Mouse (Mus musculus): ENCODE data around the gene Pcid2. TPM values are rescaled to one million over a fixed set of nuclear protein-coding genes. Genes with fewer than 3 reads are reported as not detected.

Pcid2 gene
- total RNA-seq, 1 experiment = 35.2 TPM

DNA sequence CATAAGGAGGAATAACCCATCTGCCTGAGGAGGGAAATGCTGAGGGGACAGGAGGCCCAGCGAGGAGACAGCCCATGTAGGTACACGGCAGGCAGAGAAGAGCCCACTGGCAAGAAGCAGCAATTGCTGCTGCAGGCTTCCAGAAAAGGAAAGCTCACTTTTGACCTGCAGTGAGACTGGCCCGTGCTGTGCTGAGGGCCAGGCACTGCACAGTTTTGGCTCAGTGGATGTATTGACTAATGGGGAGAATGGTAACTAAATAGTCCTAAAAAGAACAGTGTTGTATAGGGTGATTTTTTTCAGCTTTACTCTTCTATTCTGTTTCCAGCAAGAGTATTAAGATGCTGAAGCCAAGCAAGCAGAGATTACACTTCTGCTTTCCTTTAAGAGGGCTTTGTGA, 13.3 kb upstream of the Pcid2 start:
- Histone ChIP-seq H3K9me3 (ENCODE audit: control insufficient read depth, insufficient read depth, low read depth, low read length) (no peaks in the 10 kb centered on the region), H3K36me3 (ENCODE audit: control insufficient read depth, insufficient read depth, low read length, poor library complexity, severe bottlenecking) (peaks cover 4% of the 10 kb centered on the region; the same call in 1 of the 2 replicates), H3K4me3 (ENCODE audit: insufficient read depth in 1 of 2, low read depth in 1 of 2, low read length in 2 of 2, poor library complexity in 1 of 2, severe bottlenecking in 1 of 2) (no peak overlapping the region), H3K9ac (ENCODE audit: insufficient read depth, low read depth, low read length, poor library complexity, severe bottlenecking) (no peak overlapping the region), H3K4me1 (ENCODE audit: control insufficient read depth in 2 of 2, insufficient read depth in 2 of 2, low read length in 2 of 2, poor library complexity in 1 of 2) (no peaks in the 10 kb centered on the region), H3K27ac (ENCODE audit: insufficient read depth, low read depth, low read length, poor library complexity, severe bottlenecking) (peak overlapping the region; percentile 27; the same call in 1 of the 2 replicates)
- TF ChIP-seq CHD2 (IDR thresholded peaks at IDR 0.05; ENCODE audit: low read depth, low read length) = no peak
- TF ChIP-seq HCFC1 (IDR thresholded peaks at IDR 0.05; ENCODE audit: borderline replicate concordance, insufficient read depth, low read length) = no peak
- no peak for TF ChIP-seq MAFK (IDR thresholded peaks at IDR 0.05; ENCODE audit: insufficient read depth, low read depth, low read length)
- TF ChIP-seq ZC3H11A (IDR thresholded peaks at IDR 0.05; ENCODE audit: borderline replicate concordance, low read depth, low read length) = no peak
- no peak for TF ChIP-seq ZNF384 (IDR thresholded peaks at IDR 0.05; ENCODE audit: low read depth, low read length)
- DNase-seq (ENCODE audit: low read depth, low spot score) = no peak
- in situ Hi-C loops (cut with MboI; ENCODE audit: low sequenced_read_pairs in 2 of 2, unreplicated experiment in 2 of 2) = no loop called here

DNA sequence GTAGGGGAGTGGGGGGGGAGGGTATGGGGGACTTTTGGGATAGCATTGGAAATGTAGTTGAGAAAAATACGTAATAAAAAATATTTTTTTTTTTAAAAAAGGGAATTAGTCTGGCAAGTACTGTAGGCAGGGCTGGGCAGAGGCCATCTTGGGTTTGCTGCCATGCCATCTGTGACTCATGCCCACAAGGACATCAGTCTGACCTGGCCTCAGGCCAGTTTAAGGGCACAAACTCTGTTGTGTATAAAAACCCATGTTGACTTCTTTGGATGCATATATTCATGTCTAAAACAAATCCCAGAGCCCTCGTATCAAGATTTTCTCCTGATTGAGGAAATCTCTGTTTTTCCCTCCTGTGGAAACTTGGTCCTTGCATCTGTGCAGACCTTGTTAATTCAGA, 11.8 kb upstream of the Pcid2 start:
- Histone ChIP-seq H3K27ac (ENCODE audit: insufficient read depth, low read depth, low read length, poor library complexity, severe bottlenecking) (no peak overlapping the region), H3K9ac (ENCODE audit: insufficient read depth, low read depth, low read length, poor library complexity, severe bottlenecking) (no peak overlapping the region), H3K4me1 (ENCODE audit: control insufficient read depth in 2 of 2, insufficient read depth in 2 of 2, low read length in 2 of 2, poor library complexity in 1 of 2) (no peaks in the 10 kb centered on the region), H3K9me3 (ENCODE audit: control insufficient read depth, insufficient read depth, low read depth, low read length) (no peaks in the 10 kb centered on the region), H3K36me3 (ENCODE audit: control insufficient read depth, insufficient read depth, low read length, poor library complexity, severe bottlenecking) (peaks cover 4% of the 10 kb centered on the region; the same call in 1 of the 2 replicates), H3K4me3 (ENCODE audit: insufficient read depth in 1 of 2, low read depth in 1 of 2, low read length in 2 of 2, poor library complexity in 1 of 2, severe bottlenecking in 1 of 2) (no peak overlapping the region)
- DNase-seq (ENCODE audit: low read depth, low spot score) = no peak
- TF ChIP-seq MAFK (IDR thresholded peaks at IDR 0.05; ENCODE audit: insufficient read depth, low read depth, low read length) (no peak), ZC3H11A (IDR thresholded peaks at IDR 0.05; ENCODE audit: borderline replicate concordance, low read depth, low read length) (no peak), HCFC1 (IDR thresholded peaks at IDR 0.05; ENCODE audit: borderline replicate concordance, insufficient read depth, low read length) (no peak), CHD2 (IDR thresholded peaks at IDR 0.05; ENCODE audit: low read depth, low read length) (no peak), ZNF384 (IDR thresholded peaks at IDR 0.05; ENCODE audit: low read depth, low read length) (no peak)
- in situ Hi-C loops (cut with MboI; ENCODE audit: low sequenced_read_pairs in 2 of 2, unreplicated experiment in 2 of 2) = no loop called here

DNA sequence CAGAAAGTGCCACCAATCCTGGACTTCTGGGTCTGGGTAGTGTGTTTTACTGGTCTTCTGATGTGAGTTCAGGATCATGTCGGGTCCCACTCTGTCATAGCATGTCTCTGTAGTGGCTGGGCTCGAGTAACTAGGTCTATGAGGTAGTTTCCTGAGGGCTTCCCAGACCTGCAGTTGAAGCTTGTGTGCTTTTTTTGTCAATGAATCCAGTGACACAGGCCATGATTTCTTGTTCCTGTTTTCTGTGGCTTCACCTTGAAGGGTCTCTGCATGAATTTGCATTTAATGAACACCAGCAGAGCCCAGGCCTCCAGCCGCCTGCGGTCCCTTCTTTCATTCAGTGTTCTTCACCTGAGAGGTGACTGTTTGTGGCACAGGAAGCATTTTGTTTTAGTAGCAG, 8.0 kb upstream of the Pcid2 start:
- in situ Hi-C loops (cut with MboI; ENCODE audit: low sequenced_read_pairs in 2 of 2, unreplicated experiment in 2 of 2) = no loop called here
- TF ChIP-seq CHD2 (IDR thresholded peaks at IDR 0.05; ENCODE audit: low read depth, low read length) = no peak
- TF ChIP-seq ZNF384 (IDR thresholded peaks at IDR 0.05; ENCODE audit: low read depth, low read length) = no peak
- no peak for TF ChIP-seq ZC3H11A (IDR thresholded peaks at IDR 0.05; ENCODE audit: borderline replicate concordance, low read depth, low read length)
- TF ChIP-seq MAFK (IDR thresholded peaks at IDR 0.05; ENCODE audit: insufficient read depth, low read depth, low read length) = no peak
- no peak for TF ChIP-seq HCFC1 (IDR thresholded peaks at IDR 0.05; ENCODE audit: borderline replicate concordance, insufficient read depth, low read length)
- DNase-seq (ENCODE audit: low read depth, low spot score) = no peak
- H3K36me3 ChIP-seq (ENCODE audit: control insufficient read depth, insufficient read depth, low read length, poor library complexity, severe bottlenecking) = peaks cover 4% of the 10 kb centered on the region; the same call in 1 of the 2 replicates
- H3K27ac ChIP-seq (ENCODE audit: insufficient read depth, low read depth, low read length, poor library complexity, severe bottlenecking) = no peak overlapping the region
- H3K9me3 ChIP-seq (ENCODE audit: control insufficient read depth, insufficient read depth, low read depth, low read length) = no peaks in the 10 kb centered on the region
- H3K4me3 ChIP-seq (ENCODE audit: insufficient read depth in 1 of 2, low read depth in 1 of 2, low read length in 2 of 2, poor library complexity in 1 of 2, severe bottlenecking in 1 of 2) = no peak overlapping the region
- no peak overlapping the region for H3K9ac ChIP-seq (ENCODE audit: insufficient read depth, low read depth, low read length, poor library complexity, severe bottlenecking)
- H3K4me1 ChIP-seq (ENCODE audit: control insufficient read depth in 2 of 2, insufficient read depth in 2 of 2, low read length in 2 of 2, poor library complexity in 1 of 2) = no peaks in the 10 kb centered on the region

DNA sequence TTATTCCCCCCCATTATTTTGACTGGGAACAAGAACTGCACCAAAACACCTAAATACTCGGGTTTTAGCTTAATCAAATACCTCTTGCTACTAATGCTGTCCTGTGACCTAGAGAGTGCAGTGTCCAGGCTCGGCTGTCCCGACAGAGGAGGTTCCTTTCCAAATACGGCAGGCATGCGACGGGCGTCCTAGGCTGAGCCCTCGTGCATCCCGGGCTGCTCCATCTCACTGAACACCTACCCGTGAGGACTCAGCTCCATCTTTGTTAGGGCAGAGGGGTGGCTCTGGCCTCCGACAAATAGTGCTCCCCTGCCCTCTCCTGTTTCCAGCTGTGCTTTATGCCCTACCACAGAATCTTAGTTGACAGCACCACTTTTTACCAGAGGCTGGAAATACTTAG, 6.7 kb upstream of the Pcid2 start:
- in situ Hi-C loops (cut with MboI; ENCODE audit: low sequenced_read_pairs in 2 of 2, unreplicated experiment in 2 of 2) = no loop called here
- no peaks in the 10 kb centered on the region for H3K4me1 ChIP-seq (ENCODE audit: control insufficient read depth in 2 of 2, insufficient read depth in 2 of 2, low read length in 2 of 2, poor library complexity in 1 of 2)
- no peak for DNase-seq (ENCODE audit: low read depth, low spot score)
- H3K4me3 ChIP-seq (ENCODE audit: insufficient read depth in 1 of 2, low read depth in 1 of 2, low read length in 2 of 2, poor library complexity in 1 of 2, severe bottlenecking in 1 of 2) = no peak overlapping the region
- H3K9me3 ChIP-seq (ENCODE audit: control insufficient read depth, insufficient read depth, low read depth, low read length) = no peaks in the 10 kb centered on the region
- H3K27ac ChIP-seq (ENCODE audit: insufficient read depth, low read depth, low read length, poor library complexity, severe bottlenecking) = no peak overlapping the region
- H3K9ac ChIP-seq (ENCODE audit: insufficient read depth, low read depth, low read length, poor library complexity, severe bottlenecking) = no peak overlapping the region
- H3K36me3 ChIP-seq (ENCODE audit: control insufficient read depth, insufficient read depth, low read length, poor library complexity, severe bottlenecking) = no peaks in the 10 kb centered on the region
- TF ChIP-seq HCFC1 (IDR thresholded peaks at IDR 0.05; ENCODE audit: borderline replicate concordance, insufficient read depth, low read length) = no peak
- TF ChIP-seq CHD2 (IDR thresholded peaks at IDR 0.05; ENCODE audit: low read depth, low read length) = no peak
- no peak for TF ChIP-seq ZC3H11A (IDR thresholded peaks at IDR 0.05; ENCODE audit: borderline replicate concordance, low read depth, low read length)

DNA sequence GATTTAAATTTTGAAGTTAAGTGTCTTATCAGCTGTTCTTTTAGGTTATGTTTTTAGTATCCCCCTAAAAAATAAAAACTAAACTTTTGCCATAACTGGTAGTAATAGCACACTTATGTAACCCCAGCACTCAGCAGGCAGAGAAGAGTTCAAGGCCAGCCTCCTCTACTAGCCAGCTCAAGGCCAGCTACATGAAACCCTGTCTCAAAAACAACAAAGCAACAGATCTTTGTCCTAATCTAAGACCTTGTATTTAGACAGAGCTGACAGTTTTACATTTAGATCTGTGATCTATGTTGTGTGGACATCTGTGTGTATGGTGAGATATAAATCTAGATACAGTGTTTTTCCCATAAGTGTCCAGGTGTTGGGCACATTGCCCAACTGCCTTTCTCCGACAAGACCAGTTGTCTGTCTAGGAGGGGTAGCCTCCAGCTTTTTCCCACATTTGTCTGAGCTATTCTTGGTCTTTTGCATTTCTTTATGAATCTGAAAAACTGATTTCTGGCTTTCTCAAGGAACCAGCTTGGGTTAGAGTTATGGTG, 4.2 kb upstream of the Pcid2 start:
- H3K9me3 ChIP-seq (ENCODE audit: control insufficient read depth, insufficient read depth, low read depth, low read length) = no peaks in the 10 kb centered on the region
- H3K9ac ChIP-seq (ENCODE audit: insufficient read depth, low read depth, low read length, poor library complexity, severe bottlenecking) = no peak overlapping the region
- no peak for DNase-seq (ENCODE audit: low read depth, low spot score)
- H3K4me1 ChIP-seq (ENCODE audit: control insufficient read depth in 2 of 2, insufficient read depth in 2 of 2, low read length in 2 of 2, poor library complexity in 1 of 2) = no peaks in the 10 kb centered on the region
- TF ChIP-seq MAFK (IDR thresholded peaks at IDR 0.05; ENCODE audit: insufficient read depth, low read depth, low read length) (no peak), ZC3H11A (IDR thresholded peaks at IDR 0.05; ENCODE audit: borderline replicate concordance, low read depth, low read length) (no peak), ZNF384 (IDR thresholded peaks at IDR 0.05; ENCODE audit: low read depth, low read length) (no peak)
- in situ Hi-C loops (cut with MboI; ENCODE audit: low sequenced_read_pairs in 2 of 2, unreplicated experiment in 2 of 2) = no loop called here
- no peak overlapping the region for H3K4me3 ChIP-seq (ENCODE audit: insufficient read depth in 1 of 2, low read depth in 1 of 2, low read length in 2 of 2, poor library complexity in 1 of 2, severe bottlenecking in 1 of 2)
- H3K36me3 ChIP-seq (ENCODE audit: control insufficient read depth, insufficient read depth, low read length, poor library complexity, severe bottlenecking) = no peaks in the 10 kb centered on the region
- H3K27ac ChIP-seq (ENCODE audit: insufficient read depth, low read depth, low read length, poor library complexity, severe bottlenecking) = no peak overlapping the region

Data from ES-E14 (cell line).